Mouse (Mus musculus) kidney, adult 2 months (tissue): ENCODE data around the gene Mef2d. TPM values are rescaled to one million over a fixed set of nuclear protein-coding genes. Genes with fewer than 3 reads are reported as not detected.
A peak's percentile ranks its signal among the peaks of the same experiment; 100 is the strongest.
"Not testable (repeated sequence)": the region's sequence is repeated elsewhere in the genome, so short reads cannot be mapped to it uniquely, and the experiment has no call there.

Source experiments
- DNase-seq: peaks from one replicate; pipeline ENCODE4 v3.0.0; 2021
- H3K27ac ChIP-seq: fragments of 200-500 bp; 2 replicates; pipeline ENCODE4 v1.5.1; 2012; ENCODE audit warnings: low read depth, low read length, control low read depth, inconsistent platforms; ENCODE audit not compliant: insufficient read depth
- H3K27me3 ChIP-seq: fragments of 200-500 bp; replicated peaks from 2 replicates; pipeline ENCODE4 v1.6.1; 2012; ENCODE audit warnings: mild to moderate bottlenecking, moderate library complexity, low read length, inconsistent platforms; ENCODE audit not compliant: control insufficient read depth, insufficient read depth
- H3K36me3 ChIP-seq: fragments of 200-500 bp; 2 replicates; pipeline ENCODE4 v1.6.1; 2012; ENCODE audit warnings: mild to moderate bottlenecking, moderate library complexity, low read length, inconsistent platforms; ENCODE audit not compliant: control insufficient read depth, insufficient read depth
- H3K4me1 ChIP-seq: fragments of 200-500 bp; 2 replicates; pipeline ENCODE4 v1.6.1; 2011; ENCODE audit warnings: low read length; ENCODE audit not compliant: control insufficient read depth, insufficient read depth
- H3K4me3 ChIP-seq: fragments of 200-500 bp; 2 replicates; pipeline ENCODE4 v1.5.1; 2011; ENCODE audit warnings: mild to moderate bottlenecking, low read depth, low read length, control low read depth; ENCODE audit not compliant: insufficient read depth
- CTCF ChIP-seq: fragments of 200-500 bp; conservative IDR thresholded peaks from 2 replicates; pipeline ENCODE4 v1.5.1; 2011; ENCODE audit warnings: low read depth, mild to moderate bottlenecking, control low read depth, low read length, moderate library complexity, mixed read lengths; ENCODE audit not compliant: insufficient read depth, insufficient read length
- POLR2A ChIP-seq: fragments of 200-500 bp; IDR thresholded peaks from one replicate; pipeline ENCODE4 v1.6.1; 2011; ENCODE audit warnings: low read depth, low read length, control low read depth
- WGBS: fragments of 180-500 bp; shearing (Covaris S2); methylation state at CpG from one replicate; pipeline ENCODE4 v1.1.7; 2018; 5-methylcytosine and 5-hydroxymethylcytosine counted together
- polyA plus RNA-seq: library from polyadenylated mRNA; depleted of rRNA; stranded (reverse); fragments of >200 nt; gene quantifications from 2 replicates; pipeline ENCODE4 v1.2.3, GENCODE M21; 2012

The Mef2d gene
- polyA plus RNA-seq, 1 experiment = 41.8 TPM

DNA sequence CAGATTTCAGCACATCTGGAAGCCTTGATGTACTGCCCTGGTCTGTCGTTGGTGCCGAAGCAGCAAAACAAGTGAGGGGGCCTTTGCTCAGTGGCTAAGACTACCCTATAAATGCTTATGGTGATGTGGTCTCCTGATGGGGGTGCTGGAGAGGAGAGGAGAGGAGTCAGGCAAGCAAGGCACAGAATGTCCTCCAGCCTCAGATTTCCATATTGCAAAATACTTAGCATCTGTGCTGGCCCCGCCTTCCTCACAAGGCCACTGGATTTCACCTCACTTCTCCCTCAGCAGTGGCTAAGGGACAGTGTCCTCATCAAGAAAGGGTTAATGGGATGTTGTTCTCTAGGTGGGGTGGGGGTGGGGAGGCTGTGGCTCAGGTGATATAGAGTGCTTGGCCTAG lies 30.3 kb downstream of the Mef2d start:
- no peaks in the 10 kb centered on the region for H3K27me3 ChIP-seq
- H3K27ac ChIP-seq = no peak overlapping the region

DNA sequence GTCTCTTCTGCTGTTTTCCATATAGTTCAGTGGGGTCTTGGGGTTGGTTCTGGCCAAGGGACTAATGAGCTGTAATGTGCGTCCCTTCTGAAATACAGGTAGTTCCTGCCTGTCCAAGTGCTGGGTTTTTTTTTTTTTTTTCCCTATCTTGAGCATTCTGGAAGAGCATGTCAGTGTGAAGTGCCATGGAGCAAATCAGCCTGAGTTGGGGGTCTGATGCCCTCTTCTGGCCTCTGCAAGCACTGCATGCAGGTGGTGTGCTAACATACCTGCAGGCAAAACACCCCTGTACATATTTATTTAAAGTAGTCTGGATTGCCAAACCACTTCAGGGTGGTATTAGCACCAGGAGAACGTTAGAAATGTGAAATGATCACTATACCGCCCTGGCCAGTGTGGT lies 31.2 kb downstream of the Mef2d start:
- no peak overlapping the region for H3K4me3 ChIP-seq
- H3K27ac ChIP-seq = no peak overlapping the region
- H3K4me1 ChIP-seq = no peaks in the 10 kb centered on the region; the same call in 1 of the 2 replicates
- peak; percentile 72 for DNase-seq
- no peaks in the 10 kb centered on the region for H3K27me3 ChIP-seq
- TF ChIP-seq POLR2A = no peak
- TF ChIP-seq CTCF = peak; percentile 84
- WGBS = 49% methylated on average over 3 of the region's 3 CpGs
- H3K36me3 ChIP-seq = no peaks in the 10 kb centered on the region

More for the DNA sequence above, 30.3 kb downstream of the Mef2d start:
- TF ChIP-seq POLR2A (no peak), CTCF (no peak)
- 81% methylated on average over 3 of the region's 3 CpGs for WGBS
- 0 out of 2 replicates have a peak, but pooled peaks cover 2% of the 10 kb centered on the region for H3K36me3 ChIP-seq
- H3K4me3 ChIP-seq = no peak overlapping the region
- H3K4me1 ChIP-seq = no peaks in the 10 kb centered on the region; the same call in 1 of the 2 replicates
- no peak for DNase-seq

DNA sequence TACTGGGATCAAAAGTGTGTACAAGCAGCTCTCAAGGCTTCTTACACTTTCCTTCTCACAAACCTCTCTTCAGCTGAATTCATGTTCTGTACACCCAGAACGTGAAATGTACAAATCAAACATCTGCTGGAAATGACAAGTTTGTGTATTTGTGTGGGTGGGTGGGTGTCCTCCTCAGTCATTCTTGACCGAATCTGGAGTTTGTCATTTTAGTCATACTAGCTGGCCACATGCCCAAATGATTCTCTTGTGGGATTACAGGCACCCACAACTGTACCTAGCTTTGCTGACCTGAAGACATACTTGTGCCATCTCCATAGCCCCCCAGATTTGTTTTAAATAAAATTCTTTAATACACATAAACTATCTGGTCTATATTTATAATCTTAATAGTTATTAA lies 32.7 kb downstream of the Mef2d start:
- Histone ChIP-seq H3K27ac (no peak overlapping the region), H3K36me3 (no peaks in the 10 kb centered on the region), H3K4me3 (no peak overlapping the region), H3K27me3 (no peaks in the 10 kb centered on the region), H3K4me1 (no peaks in the 10 kb centered on the region; the same call in 1 of the 2 replicates)
- no peak for TF ChIP-seq CTCF
- TF ChIP-seq POLR2A = no peak
- WGBS = 65% methylated on average over 2 of the region's 2 CpGs
- DNase-seq = no peak

DNA sequence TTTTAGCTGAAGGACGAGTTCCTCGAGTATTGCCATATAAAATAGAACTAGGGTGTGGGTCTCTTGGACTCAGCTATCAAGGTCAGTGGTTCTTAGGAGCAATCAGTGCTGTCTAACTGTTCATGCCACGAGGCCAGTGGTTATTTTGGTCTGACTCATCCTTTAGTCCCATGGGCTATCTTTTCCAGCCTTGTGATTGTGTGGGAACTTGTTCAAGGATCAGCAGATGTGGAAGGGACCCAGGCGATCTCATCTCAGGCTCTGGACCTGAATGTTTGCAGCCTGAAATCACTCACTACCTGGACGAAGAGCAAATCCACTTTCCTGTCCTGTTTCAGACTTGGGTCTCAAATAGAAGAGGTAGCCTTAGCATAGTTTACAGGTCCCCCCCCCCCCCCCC lies 34.9 kb downstream of the Mef2d start:
- DNase-seq = no peak
- Histone ChIP-seq H3K36me3 (no peaks in the 10 kb centered on the region), H3K27me3 (no peaks in the 10 kb centered on the region), H3K4me1 (no peaks in the 10 kb centered on the region; the same call in 1 of the 2 replicates), H3K4me3 (peak overlapping the region; percentile 72), H3K27ac (peak overlapping the region; percentile 99)
- WGBS = 50% methylated on average over 5 of the region's 5 CpGs
- no peak for TF ChIP-seq POLR2A
- no peak for TF ChIP-seq CTCF

DNA sequence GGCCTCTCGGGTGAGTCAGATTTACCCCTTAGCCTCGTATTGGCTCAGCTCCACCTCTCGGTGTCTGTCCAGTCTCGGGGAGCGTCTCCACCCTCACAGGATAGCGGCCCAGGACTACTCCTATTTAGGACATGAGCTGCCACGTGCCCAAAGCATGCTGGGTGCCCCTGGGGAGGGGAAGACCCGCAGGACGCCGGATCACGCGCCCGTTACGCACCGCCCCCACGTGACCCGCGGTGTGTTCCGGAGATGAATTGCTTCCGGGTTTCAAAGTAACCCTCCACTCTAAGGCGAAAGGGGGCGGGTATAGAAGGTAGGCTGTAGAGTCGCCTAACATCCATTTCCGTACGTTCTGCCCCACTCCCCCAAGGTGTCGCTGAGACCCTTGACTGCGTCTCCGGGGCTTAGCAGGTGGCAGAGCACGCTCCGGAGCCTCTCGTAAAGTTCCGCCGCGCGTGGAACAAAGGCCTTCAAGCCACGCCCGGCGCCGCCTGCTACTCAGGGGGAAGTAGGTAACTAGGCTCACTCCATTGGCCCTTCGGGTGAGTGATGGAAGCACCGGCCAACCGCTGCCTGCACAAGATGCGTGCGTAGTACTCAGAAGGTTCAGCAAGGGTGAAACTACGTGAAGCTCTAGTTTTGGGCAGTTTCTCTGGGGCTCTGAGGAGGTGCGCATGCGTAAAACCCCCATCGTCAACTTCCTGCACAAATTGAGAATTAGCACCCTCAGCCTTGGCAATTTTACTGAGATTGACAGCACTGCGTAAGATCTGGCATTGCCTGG lies 35.6 kb downstream of the Mef2d start:
- Histone ChIP-seq H3K27ac (peak overlapping the region; percentile 99), H3K4me1 (no peaks in the 10 kb centered on the region; the same call in 1 of the 2 replicates), H3K27me3 (no peaks in the 10 kb centered on the region), H3K4me3 (peak overlapping the region; percentile 72), H3K36me3 (no peaks in the 10 kb centered on the region)
- under 1% methylated on average over 49 of the region's 49 CpGs for WGBS
- no peak for TF ChIP-seq CTCF
- TF ChIP-seq POLR2A = peak; percentile 29
- peak; percentile 100 for DNase-seq

DNA sequence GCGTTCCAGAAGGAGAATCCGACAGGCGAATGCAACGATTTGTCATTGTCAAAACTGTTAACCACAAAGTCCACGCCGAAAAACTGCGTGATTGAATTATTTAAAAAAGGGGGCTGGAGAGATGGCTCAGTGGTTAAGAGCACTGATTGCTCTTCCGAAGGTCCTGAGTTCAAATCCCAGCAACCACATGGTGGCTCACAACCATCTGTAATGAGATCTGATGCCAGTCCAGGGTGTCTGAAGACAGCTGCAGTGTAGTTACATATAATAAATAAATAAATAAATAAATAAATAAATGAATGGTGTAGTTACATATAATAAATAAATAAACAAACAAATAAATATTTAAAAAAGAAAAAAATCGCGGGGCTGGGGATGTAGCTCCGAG lies 36.2 kb downstream of the Mef2d start:
- H3K36me3 ChIP-seq, DNase-seq, H3K27me3 ChIP-seq, H3K4me1 ChIP-seq: not testable (repeated sequence)
- WGBS = 25% methylated on average over 11 of the region's 11 CpGs
- H3K4me3 ChIP-seq = peak overlapping the region; percentile 52
- peak overlapping the region; percentile 73; the same call in 1 of the 2 replicates for H3K27ac ChIP-seq

DNA sequence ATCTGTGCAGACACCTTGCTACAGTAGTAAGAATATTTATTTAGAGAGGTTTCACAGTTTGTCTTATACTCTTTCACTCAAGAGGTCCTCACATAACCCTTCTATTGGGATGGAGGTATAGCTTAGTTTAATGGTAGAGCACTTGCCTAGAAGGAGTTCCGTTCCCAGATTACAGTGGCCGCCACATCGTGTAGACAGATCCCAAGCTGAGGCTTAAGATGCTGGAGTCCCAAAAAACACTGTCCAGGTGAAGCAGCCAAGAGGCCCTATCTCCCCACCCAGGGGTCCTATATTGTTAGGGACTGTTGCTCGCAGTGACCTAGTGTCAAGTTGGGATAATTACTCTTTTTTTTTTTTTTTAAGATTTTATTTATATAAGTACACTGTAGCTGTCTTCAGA lies 36.8 kb downstream of the Mef2d start:
- WGBS = 94% methylated on average over 4 of the region's 4 CpGs
- no peak overlapping the region for H3K4me3 ChIP-seq
- H3K36me3 ChIP-seq = no peaks in the 10 kb centered on the region
- no peaks in the 10 kb centered on the region; the same call in 1 of the 2 replicates for H3K4me1 ChIP-seq
- no peak for TF ChIP-seq CTCF
- TF ChIP-seq POLR2A = no peak
- H3K27me3 ChIP-seq = no peaks in the 10 kb centered on the region
- no peak for DNase-seq
- no peak overlapping the region for H3K27ac ChIP-seq

DNA sequence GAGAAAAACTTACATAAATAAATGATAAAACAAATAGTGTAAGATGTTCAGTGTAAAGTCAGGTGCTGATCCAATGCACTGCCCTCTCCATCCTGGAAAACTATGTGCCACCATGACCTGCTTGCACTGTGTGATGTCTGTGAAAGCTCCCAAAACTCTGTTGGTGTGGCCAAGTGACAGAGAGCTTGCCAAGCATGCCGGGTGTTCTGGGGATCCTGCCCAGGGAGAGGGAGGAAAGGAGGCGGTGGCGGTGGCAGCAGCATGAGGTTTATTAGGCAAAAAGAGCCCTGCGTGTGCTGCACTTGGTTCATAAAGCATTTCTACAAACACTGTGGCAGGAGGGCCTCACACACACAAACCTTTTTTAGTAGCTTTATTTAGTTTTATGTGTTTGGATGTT lies 39.2 kb downstream of the Mef2d start:
- no peaks in the 10 kb centered on the region; the same call in 1 of the 2 replicates for H3K4me1 ChIP-seq
- H3K36me3 ChIP-seq = no peaks in the 10 kb centered on the region
- WGBS = 62% methylated on average over 4 of the region's 4 CpGs
- TF ChIP-seq POLR2A = no peak
- DNase-seq = no peak
- H3K27me3 ChIP-seq = no peaks in the 10 kb centered on the region
- H3K4me3 ChIP-seq = no peak overlapping the region
- no peak overlapping the region for H3K27ac ChIP-seq
